Mouse (Mus musculus): ENCODE results near the gene Olfr119. TPM values are rescaled to one million over a fixed set of nuclear protein-coding genes. Genes with fewer than 3 reads are reported as not detected.

The Olfr119 gene
- polyA plus RNA-seq (2014; fragmentation: Illumina TruSeq; extraction: RNeasy Lipid Tissue Mini Kit (QIAGEN cat#74804); ENCODE audit: low replicate concordance) = not detected

DNA sequence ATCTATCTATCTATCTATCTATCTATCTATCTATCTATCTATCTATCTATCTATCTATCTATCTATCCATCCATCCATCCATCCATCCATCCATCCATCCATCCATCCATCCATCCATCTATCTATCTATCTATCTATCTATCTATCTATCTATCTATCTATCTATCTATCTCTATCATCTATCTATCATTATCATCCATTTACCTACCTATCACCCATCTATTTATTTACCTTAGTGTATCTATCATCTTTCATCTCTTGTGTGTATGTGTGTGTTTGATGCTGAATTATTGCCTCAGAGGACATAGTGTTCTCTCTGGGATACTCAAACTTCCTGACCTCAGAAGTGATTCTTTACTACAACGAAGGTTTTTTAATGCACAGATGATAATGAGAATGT lies at the start of gene Olfr119:
Gene Olfr119, plus strand, starts transcription at position 301 of the 400 bp plus-strand sequence.

DNA sequence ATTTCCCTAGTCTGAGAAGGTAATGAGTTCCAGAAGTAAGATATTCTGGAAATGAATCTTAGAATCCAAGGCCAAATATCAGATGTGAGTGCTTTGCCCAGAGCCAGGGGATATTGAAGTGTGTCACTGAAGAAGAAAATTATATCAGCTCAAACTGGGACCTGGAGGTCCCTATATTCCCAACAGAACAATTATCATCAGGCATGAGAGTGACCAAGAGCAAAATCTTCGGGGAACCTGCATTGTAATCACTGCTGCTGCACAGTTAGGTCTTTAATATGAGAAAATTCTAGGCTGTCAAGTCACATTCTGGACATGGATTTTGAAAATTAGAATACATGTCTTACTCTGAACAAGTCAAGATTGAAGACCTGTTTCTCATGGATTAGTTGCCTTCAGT lies 32.7 kb upstream of the Olfr119 start, which contains the start of gene Olfr117:
Gene Olfr117, minus strand, starts transcription at position 101 of the 400 bp plus-strand sequence.

DNA sequence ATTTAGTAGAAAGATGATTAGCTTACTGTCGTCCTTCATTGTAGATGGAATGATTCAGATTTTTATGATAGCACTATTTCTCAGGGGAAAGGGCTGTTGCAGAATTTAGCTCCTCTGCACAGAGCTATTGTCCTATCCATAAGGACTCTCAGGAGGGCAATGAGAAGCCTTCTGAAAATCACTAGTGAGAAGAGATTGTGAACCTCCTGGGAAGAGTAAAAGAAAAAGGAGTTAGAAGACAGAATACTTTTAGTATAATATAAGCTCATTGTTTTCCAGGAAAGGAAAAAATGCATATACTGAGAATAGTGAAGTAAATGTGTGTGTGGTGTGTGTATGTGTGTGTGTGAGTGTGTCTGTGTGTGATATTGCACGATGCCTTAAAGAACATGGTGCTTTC lies 29.7 kb upstream of the Olfr119 start, which contains the start of gene Olfr118:
Gene Olfr118, plus strand, starts transcription at position 301 of the 400 bp plus-strand sequence.

DNA sequence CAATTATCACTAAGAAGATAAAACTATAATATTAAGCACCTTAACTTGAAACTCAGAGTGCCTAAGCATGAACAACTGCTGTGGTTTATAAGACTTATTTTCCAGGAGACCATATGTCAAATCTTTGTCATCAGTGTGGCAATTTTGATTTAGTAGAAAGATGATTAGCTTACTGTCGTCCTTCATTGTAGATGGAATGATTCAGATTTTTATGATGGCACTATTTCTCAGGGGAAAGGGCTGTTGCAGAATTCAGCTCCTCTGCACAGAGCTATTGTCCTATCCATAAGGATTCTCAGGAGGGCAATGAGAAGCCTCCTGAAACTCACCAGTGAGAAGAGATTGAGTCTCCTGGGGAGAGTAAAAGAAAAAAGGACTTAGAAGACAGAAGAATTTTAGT lies 25.1 kb downstream of the Olfr119 start, which contains the start of gene Olfr120:
Gene Olfr120, plus strand, starts transcription at position 301 of the 400 bp plus-strand sequence.

Other genes starting within 250 kb of the Olfr119 start
- gene Olfr109, start 237.6 kb upstream of the Olfr119 start, polyA plus RNA-seq (2014; fragmentation: Illumina TruSeq; extraction: RNeasy Lipid Tissue Mini Kit (QIAGEN cat#74804); ENCODE audit: low replicate concordance) = not detected
- 4.4 TPM for gene H2-M2, start 213.0 kb upstream of the Olfr119 start, polyA plus RNA-seq (2014; fragmentation: Illumina TruSeq; extraction: RNeasy Lipid Tissue Mini Kit (QIAGEN cat#74804); ENCODE audit: low replicate concordance)
- not detected for gene Olfr110, start 204.1 kb upstream of the Olfr119 start, polyA plus RNA-seq (2014; fragmentation: Illumina TruSeq; extraction: RNeasy Lipid Tissue Mini Kit (QIAGEN cat#74804); ENCODE audit: low replicate concordance)
- gene Olfr111, start 188.5 kb upstream of the Olfr119 start, polyA plus RNA-seq (2014; fragmentation: Illumina TruSeq; extraction: RNeasy Lipid Tissue Mini Kit (QIAGEN cat#74804); ENCODE audit: low replicate concordance) = 0.45 TPM
- not detected for gene Olfr112, start 127.1 kb upstream of the Olfr119 start, polyA plus RNA-seq (2014; fragmentation: Illumina TruSeq; extraction: RNeasy Lipid Tissue Mini Kit (QIAGEN cat#74804); ENCODE audit: low replicate concordance)
- gene Olfr113, start 118.9 kb upstream of the Olfr119 start, polyA plus RNA-seq (2014; fragmentation: Illumina TruSeq; extraction: RNeasy Lipid Tissue Mini Kit (QIAGEN cat#74804); ENCODE audit: low replicate concordance) = not detected
- not detected for gene Olfr114, start 103.8 kb upstream of the Olfr119 start, polyA plus RNA-seq (2014; fragmentation: Illumina TruSeq; extraction: RNeasy Lipid Tissue Mini Kit (QIAGEN cat#74804); ENCODE audit: low replicate concordance)
- not detected for gene Olfr115, start 69.5 kb upstream of the Olfr119 start, polyA plus RNA-seq (2014; fragmentation: Illumina TruSeq; extraction: RNeasy Lipid Tissue Mini Kit (QIAGEN cat#74804); ENCODE audit: low replicate concordance)
- not detected for gene Olfr116, start 69.4 kb upstream of the Olfr119 start, polyA plus RNA-seq (2014; fragmentation: Illumina TruSeq; extraction: RNeasy Lipid Tissue Mini Kit (QIAGEN cat#74804); ENCODE audit: low replicate concordance)
- gene Olfr117, start 32.8 kb upstream of the Olfr119 start, polyA plus RNA-seq (2014; fragmentation: Illumina TruSeq; extraction: RNeasy Lipid Tissue Mini Kit (QIAGEN cat#74804); ENCODE audit: low replicate concordance) = not detected
- not detected for gene Olfr118, start 29.6 kb upstream of the Olfr119 start, polyA plus RNA-seq (2014; fragmentation: Illumina TruSeq; extraction: RNeasy Lipid Tissue Mini Kit (QIAGEN cat#74804); ENCODE audit: low replicate concordance)
- not detected for gene Olfr120, start 25.2 kb downstream of the Olfr119 start, polyA plus RNA-seq (2014; fragmentation: Illumina TruSeq; extraction: RNeasy Lipid Tissue Mini Kit (QIAGEN cat#74804); ENCODE audit: low replicate concordance)
- gene Olfr121, start 52.3 kb downstream of the Olfr119 start, polyA plus RNA-seq (2014; fragmentation: Illumina TruSeq; extraction: RNeasy Lipid Tissue Mini Kit (QIAGEN cat#74804); ENCODE audit: low replicate concordance) = not detected
- not detected for gene Olfr122, start 72.0 kb downstream of the Olfr119 start, polyA plus RNA-seq (2014; fragmentation: Illumina TruSeq; extraction: RNeasy Lipid Tissue Mini Kit (QIAGEN cat#74804); ENCODE audit: low replicate concordance)
- gene Olfr123, start 97.0 kb downstream of the Olfr119 start, polyA plus RNA-seq (2014; fragmentation: Illumina TruSeq; extraction: RNeasy Lipid Tissue Mini Kit (QIAGEN cat#74804); ENCODE audit: low replicate concordance) = not detected
- gene Olfr124, start 103.3 kb downstream of the Olfr119 start, polyA plus RNA-seq (2014; fragmentation: Illumina TruSeq; extraction: RNeasy Lipid Tissue Mini Kit (QIAGEN cat#74804); ENCODE audit: low replicate concordance) = not detected
- gene Olfr125, start 136.4 kb downstream of the Olfr119 start, polyA plus RNA-seq (2014; fragmentation: Illumina TruSeq; extraction: RNeasy Lipid Tissue Mini Kit (QIAGEN cat#74804); ENCODE audit: low replicate concordance) = not detected
- not detected for gene Olfr126, start 150.9 kb downstream of the Olfr119 start, polyA plus RNA-seq (2014; fragmentation: Illumina TruSeq; extraction: RNeasy Lipid Tissue Mini Kit (QIAGEN cat#74804); ENCODE audit: low replicate concordance)
- not detected for gene Olfr127, start 203.9 kb downstream of the Olfr119 start, polyA plus RNA-seq (2014; fragmentation: Illumina TruSeq; extraction: RNeasy Lipid Tissue Mini Kit (QIAGEN cat#74804); ENCODE audit: low replicate concordance)
- not detected for gene Olfr128, start 224.0 kb downstream of the Olfr119 start, polyA plus RNA-seq (2014; fragmentation: Illumina TruSeq; extraction: RNeasy Lipid Tissue Mini Kit (QIAGEN cat#74804); ENCODE audit: low replicate concordance)